Mouse (Mus musculus) 416B (cell line): ENCODE measurements around the gene Scfd2.
A peak's percentile ranks its signal among the peaks of the same experiment; 100 is the strongest.

ENCODE experiments used
- DNase-seq: peaks from one replicate; pipeline ENCODE4 v3.0.0; 2011; ENCODE audit warnings: low read depth

Gene Scfd2

DNA sequence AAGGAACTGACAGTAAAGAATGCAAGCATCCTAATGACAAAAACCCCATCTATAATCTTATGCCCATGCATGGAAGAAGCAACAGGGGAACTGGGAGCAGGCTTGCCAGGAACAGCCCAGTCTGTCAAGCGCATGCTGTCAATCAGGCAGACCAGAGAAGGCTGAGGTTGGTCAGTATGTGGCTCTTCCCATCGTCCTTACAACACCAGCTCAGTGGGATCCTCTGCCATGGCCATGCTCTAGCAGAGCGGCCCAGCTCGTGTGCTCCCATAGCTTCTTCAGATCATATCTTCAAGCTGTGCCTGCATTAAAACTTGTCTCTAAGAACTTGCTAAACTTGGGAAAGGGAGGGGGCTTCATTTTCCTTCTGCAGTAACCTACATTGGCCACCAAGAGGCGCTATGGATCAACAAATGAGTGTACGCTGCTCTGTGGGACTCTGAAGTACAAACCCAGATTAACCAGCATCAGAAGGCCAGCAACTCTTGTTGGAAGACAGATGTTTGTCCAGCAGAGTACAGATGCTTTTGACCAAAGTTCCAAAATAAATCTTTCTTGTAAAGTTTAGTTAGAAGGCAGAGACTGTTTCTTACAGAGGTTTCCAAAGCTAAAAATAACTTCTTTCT is 220.2 kb downstream of the Scfd2 start:
- DNase-seq: peak; percentile 75

DNA sequence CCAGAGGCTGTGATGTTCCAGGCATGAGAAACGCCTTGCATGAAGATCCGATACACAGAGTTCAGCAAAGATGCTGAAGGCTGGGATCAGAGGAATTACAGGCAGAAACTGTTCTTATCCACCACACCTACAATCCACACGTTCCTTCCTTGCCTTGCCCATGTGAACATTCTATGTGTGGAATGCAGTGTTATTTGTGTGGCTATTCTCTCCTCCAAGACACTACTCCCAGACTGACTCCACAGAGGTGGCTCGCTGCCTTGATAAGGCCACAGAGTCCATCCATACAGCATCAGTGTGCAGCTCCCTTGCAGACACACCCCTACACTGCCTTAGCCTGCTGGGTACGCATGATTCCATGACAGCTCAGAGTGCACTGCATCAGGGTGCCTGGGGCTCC is 221.5 kb downstream of the Scfd2 start:
- DNase-seq: no peak

DNA sequence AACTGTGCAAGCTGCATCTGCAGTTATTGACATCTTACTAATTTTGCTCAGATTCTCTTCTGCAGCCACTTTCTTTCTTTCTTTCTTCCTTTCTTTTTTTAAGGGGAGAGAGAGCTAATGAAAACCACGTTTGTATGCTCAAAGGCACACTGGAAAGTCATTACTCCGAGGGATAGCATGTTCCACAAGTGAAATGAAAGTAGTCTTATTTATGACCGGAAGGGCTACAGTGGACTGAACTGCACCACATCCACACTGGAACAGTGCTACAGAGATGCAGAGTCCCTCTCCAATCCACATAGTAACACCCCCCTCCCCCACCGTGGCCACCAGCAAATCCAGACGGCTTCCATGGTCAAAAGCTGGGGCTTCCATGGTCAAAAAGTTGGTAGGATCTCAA is 224.3 kb downstream of the Scfd2 start:
- DNase-seq: no peak

DNA sequence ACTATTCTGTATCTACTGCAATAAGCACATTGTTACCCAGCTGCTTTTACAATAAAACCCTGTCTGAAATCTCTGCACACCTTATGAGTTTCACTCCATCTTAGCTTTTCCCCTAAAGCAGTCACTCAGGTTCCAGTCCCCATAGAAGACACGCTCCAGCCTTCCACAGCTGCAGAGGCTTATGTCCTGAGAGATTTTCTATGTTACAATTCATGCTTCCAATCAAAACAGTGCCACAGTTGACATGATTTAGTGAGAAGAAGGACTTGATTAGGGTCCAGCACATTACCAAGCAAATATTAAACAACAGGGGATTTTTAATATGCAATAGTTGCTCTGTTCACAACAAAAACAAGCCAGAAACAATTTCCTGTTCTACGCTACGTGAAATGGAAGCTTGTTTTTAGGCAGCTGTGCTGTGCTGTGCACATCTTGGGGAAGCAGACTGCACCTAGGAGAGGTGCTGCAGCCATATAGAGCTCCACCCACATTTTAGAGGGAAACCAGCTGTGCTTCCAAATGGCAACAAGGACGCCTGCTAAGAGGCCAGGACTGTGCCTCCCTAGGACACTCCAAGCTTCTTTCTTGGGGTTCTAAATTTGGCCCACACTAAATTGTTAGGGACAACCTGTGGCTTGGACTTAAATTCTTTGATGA is 225.9 kb downstream of the Scfd2 start:
- DNase-seq: no peak

DNA sequence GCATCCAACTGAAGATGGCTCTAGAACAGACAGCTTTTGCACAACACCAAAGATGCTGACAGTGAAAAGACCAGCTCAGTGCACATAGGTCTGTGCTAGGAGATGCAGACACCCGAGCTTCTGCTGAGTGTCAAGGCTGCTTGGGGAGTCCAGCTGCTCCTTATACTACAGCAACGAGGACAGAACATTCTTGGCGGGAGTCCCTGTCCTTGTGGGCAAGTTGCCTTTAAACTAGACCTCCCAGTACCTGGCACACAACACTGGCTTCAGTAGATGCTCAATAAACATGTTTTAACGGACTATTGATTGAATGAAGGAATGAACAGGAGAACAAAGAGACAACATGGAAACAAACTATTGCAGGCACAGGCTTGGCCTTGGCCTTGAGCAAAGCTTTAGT is 226.8 kb downstream of the Scfd2 start:
- DNase-seq: no peak

DNA sequence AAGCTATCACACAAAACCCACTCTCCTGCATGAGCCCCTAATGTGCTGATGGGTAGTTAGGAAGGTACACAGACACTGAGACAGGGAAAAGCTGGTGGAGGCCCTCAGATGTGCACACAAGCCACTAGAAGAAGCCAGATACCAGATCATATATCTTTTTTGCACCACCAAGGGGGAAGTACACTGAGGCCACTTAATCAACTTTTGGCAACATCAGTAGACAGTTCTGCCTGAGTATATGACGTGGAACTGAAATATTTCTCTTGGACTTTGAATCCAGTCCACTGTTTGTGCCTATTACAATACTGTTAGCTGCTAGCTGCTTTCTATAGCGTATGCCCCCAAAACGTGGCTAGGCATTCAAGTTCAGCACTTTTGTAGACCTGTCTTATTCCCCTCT is 229.2 kb downstream of the Scfd2 start:
- no peak for DNase-seq

DNA sequence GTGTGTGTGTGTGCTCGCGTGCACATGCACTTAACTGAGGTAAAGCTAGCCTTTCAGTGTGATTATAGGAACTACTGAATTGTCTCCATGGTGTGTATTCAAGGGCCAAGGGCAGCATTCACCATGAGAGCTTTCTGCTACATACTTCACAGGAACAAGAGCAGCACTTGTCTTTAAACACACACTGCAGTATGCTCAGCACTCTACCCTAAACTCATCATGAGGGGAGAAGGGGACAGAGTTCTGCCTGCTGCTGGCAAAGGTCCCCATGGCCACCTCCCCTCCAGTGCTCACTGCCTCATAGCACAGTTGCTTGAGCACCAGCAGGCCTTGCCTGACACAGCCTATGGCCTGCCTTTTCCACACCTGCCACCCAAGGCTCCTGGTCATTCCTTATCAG is 230.1 kb downstream of the Scfd2 start:
- no peak for DNase-seq

DNA sequence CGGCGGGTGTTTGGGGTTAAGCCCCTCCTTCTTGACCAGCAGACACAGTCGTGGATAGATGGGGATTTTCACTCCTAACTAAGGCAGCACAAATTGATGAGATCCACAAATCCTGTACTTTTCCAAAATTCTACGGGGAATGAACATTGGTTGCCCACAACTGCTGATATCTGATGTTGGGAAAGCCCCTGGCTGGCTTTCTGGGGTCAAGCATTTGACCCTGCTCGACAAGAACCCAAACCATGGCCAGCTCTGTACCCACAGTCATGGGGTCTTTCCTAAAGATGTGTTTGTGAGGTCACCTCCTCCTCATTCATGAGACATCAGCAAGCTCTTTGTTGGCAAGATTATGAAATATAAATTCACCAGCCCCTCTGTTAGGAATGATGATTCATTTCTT is 230.6 kb downstream of the Scfd2 start:
- DNase-seq: no peak

DNA sequence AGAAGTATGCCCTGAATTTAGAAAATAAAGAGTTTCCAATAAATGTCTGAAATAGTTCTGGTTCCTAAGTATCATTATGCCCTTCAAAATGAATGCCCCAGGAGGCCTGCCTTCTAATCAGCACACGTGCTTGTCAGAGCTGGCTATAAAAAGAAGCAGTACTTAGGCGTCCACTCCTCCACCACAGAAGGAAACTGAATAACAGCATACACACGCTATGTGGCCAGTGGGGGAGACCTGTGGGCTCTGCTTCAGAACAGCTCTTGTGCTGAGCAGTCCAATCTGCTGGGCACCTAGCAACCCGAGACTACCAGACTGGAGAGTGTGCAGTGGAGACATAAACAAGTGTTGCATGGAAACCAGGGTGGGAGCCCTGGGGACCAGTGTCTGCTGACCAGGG is 231.4 kb downstream of the Scfd2 start:
- peak; percentile 7 for DNase-seq

DNA sequence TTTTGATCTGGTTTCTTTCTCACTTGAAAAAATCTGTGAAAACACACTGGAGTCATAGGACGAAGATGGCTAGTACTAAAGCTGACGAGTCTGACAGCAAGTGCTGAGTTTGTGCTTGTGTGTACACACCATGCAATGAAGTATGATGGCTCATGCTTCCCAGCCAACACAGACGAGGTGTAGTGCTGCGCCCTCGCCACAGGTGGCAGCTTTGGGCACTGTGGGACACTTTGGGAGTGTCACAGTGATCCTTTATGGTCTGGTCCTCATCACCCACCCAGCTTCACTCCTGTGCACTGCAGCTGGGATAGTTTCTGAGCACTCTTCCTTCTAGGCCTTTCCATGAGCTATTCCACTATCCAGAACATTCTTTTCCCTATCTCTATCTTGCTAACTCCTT is 234.4 kb downstream of the Scfd2 start:
- no peak for DNase-seq

DNA sequence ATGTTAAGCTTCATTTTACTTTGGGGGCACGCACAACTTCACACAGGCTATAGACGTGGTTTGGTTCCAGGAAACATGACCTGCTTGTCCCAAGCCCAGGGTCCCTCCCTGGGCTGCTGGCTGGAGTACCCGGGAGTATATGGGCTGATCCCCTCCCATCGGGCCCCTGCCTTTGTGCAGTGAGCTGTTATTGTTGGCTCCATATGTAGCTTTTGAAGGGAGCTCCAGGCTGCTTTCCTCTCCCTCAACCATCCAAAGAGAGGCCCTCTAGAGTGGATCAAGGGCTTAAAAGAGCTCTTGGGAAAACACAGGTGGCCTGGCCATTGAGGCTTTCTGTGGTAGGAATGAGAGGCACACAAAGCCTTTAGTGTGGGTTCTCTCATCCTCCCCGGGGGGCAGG is 235.5 kb downstream of the Scfd2 start:
- no peak for DNase-seq

DNA sequence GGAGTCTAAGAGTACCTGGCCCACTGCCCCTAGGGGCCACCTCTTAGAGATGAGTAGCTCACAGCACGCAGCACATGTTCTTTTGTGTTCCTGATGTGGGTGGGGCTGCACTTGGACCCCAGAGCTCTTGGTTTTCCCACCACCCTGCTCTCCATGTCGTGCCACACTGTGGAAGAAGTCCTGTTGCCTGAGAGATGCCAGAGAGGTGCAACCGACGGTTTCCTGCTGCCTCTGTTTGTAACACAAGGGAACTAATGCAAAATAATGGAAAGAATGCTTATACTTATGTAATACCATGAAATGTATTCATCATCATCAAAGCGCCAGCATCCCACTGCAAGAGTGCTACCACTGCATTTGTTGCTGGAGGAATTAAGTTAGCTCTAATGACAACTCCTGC is 238.0 kb downstream of the Scfd2 start:
- DNase-seq: no peak

DNA sequence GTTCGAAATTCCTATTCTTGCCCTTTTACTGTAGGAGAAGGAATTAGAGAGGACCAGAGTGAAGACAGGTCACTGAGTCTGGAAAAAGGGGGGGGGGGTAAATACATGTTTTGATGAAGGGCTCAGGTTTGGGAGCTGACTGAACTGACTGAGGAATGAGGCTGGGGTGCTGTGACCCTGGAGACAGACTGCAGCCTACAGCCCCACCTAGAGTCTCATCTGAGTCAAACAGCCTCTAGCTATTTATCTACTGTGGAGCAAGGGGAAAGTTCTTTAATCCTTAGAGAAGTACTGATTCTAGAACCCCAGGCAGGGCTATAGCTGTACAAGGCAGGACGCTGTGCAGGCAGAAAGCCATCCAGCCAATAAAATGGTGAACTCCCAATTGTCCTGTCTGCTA is 239.5 kb downstream of the Scfd2 start:
- DNase-seq: no peak

DNA sequence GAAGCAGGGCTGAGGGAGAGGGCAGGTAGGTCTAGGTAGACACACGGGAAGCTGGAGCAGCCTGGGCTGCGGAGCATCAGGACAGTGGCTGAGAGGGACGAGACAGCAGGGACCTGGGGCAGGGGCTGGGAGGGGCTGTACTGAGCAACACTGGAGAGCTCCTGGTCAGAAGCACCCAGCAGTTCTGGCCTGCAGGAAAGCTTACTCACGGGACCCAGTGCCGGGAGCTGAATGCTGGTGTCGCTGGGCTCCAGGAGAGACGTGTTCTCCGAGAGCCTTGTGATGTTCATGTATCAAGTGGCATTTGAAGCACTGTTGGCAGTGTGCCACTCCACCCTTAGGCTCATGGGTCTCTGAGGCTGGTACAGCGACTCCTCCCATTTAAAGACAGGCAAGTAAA is 240.0 kb downstream of the Scfd2 start:
- DNase-seq: no peak

DNA sequence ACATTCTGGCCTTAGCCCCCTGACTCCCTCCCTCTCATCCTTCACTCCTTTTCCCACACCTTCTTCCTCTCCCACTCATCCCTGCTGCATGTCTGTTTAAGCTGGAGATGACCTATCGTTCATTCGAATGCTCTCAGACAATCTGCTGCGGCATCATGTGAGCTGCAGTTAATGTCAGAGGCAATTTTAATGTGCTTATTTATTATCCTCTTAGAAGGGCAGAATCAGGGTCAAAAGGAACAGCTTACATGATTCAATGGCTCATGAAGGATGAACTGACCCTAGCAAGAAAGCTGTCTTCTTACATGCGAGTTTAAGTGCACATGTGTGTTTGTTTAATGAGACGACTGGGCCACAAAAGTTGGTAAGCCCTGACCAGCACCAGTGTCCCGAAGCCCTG is 241.6 kb downstream of the Scfd2 start:
- DNase-seq: no peak

DNA sequence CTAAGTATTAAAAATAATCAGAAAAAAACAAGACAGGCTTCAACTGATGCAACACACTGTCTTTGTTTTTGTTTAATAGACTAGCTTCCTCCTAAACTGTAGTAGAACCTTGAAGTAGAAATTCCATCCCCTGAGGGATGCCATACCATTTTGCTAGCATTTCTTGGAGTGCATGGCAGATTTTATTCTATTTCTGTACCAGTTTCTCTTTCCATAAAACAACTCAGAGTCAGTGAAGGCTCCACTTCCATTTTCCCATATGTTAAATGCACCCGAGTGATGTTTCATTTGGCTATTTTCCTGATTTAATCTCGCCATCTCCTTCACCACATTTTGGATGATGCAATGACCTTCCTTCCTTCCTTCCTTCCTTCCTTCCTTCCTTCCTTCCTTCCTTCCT is 243.4 kb downstream of the Scfd2 start:
- no peak for DNase-seq

DNA sequence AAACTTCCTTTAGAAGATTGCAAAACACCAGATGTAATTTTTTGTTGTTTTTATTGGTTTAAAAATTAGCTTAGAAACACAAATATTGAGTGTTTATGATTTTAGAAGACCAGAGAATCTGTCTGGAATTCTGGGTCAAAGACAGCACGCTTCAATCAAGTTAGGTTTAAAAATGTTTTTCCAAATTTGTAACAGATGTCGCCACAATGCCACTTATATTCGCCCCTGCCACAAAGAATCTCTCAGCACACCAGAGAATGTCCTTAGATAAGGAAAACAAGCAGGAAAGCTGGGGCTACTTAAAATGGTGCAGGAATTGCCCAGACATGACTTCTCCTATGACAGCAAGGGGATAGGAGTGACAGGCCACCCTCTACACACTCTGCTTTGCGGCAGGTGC is 245.3 kb downstream of the Scfd2 start:
- DNase-seq: no peak

DNA sequence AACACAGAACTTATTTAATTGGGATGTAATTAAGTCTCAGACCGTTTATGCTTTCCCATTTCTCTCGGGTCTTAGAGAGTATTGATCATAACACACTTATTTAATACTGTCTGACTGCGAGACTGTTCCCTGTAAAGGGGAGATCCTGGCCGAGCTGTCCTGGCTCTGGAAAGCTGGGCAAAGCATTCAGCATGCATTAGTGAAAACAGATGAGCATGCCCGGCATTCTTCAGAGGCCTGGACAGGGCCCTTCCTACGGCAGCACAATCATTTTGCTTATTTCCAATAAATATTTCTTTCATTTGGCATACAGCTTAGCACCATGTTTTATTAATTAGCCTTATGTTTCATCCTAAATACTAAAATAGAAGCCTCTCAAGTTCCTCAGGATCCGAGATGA is 245.8 kb downstream of the Scfd2 start:
- no peak for DNase-seq

DNA sequence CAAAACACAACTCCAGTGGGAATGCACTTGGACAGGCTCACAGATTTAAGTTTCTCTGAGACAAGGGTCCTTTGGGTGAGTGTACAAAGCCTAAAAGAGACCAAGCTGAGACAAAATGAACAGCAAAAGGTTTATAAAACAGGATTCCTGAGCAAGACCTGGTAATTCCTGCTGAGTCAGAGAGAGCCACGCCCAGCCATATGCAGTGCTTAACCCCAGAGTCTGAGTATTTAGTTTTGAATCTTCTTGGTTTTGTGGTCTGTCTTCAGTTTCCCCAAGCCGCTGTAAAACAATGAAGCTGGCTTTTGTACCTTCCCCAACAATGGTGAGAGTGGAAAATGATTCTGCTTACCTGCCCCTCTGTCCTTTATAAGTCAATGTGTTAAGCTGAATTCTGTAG is 246.3 kb downstream of the Scfd2 start:
- peak; percentile 82 for DNase-seq

DNA sequence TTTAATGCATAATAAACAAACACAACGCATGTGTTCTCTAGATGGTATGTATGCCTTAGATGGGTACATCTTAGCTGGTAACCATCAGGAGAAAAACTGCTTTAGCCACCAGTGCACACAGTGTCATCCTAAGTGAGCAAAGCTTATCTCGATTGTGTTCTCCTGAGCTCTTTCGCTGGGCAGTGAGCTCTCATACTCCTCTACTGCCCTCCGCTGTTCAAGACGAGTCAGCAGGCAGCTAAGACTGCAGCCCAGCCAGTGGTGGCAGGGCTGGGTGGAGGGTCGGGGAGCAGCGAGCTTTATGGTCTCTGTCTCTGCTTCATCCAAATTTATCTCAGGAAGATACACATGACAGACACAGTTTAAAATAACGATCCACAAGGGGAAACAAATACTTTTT is 248.0 kb downstream of the Scfd2 start:
- DNase-seq: peak; percentile 51

DNA sequence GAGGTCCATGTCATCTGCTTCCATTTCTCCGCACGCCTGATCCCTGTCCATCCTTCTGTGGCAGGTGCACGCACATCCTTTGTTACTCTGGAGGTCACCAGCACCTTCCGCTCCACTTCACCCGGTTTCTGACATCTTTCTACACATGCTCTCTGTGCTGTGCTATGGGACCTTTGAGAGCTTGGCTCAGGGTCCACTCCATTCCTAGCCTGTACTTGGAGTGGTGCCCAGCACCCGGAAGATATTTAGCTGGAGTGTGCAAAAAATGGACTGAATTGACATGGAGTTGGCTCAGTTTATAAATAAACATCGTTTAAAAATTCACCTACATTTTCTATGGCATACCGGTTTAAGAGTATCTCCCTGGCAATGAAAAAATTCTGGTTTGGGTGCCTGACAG is 250.1 kb downstream of the Scfd2 start:
- DNase-seq: no peak

DNA sequence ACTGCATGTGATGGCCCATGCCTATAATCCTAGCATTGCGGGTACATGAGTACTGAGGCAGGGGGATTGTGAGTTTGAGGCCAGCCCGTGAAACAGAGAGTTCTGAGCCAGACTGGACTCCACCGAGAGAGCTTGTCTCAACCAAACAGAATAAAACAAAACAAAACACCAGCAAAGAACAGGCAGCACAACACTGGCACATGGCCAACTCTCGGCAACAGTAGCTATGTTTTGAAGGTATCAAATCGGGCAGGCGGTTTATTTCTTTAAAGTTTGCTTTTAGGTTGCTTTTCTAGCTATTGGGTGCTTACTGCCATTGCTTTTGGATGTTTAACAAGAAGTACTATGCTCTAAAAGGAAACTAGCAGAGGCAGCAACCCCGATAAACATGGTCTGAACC is 251.9 kb downstream of the Scfd2 start:
- DNase-seq: no peak

DNA sequence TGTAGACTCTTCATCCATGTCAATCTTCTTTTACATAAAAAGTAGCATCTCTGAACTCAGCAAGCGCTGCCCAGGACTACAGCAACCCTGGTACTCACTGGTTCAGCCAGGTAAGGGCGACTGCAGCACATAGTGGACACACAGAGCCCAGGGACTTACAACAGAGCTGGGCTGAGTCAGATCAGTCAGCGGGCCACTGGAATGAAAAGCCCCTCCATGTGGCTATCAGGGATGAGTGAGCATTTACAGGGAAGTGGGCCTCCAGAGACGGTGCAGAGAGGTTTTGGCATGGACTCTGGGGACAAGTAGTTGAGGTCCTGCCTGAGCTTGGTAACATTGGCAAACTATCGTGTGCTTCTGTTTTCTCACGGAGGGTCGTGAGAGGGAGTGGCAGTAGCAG is 253.1 kb downstream of the Scfd2 start:
- no peak for DNase-seq

DNA sequence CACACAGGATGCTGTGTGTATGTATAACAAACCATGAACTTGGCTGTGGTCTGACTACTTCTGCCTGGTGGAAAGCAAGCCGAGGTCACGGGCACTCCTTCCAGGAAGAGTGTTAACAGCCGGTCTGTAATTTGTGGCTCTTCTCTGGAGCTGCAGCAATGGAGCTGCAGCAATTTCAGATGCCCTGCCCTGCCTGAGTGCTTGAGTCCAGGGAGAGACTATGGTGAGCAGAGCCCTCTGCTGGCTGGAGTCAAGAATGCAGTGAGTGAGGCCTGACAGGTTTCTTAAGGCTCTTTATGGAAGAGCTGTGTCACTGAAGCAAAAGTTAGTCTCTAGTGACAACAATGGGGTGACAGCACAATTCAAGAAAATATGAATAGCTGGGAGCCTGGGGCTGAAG is 253.8 kb downstream of the Scfd2 start:
- peak; percentile 83 for DNase-seq
